Mouse (Mus musculus) CD4-positive, CD25-positive, alpha-beta regulatory T cell, adult 2 months (primary cell): Measurements from ENCODE around the gene A730049H05Rik.

ENCODE experiments used
- DNase-seq: peaks from one replicate; pipeline ENCODE4 v3.0.0-alpha.2; 2012; ENCODE audit warnings: low read depth, low spot score

A730049H05Rik gene

GRCm38 (mm10) chr6:92816311-92816751 lies at the start of gene A730049H05Rik:
Gene A730049H05Rik, plus strand, starts transcription at chr6:92816478.
- no peak for DNase-seq

GRCm38 (mm10) chr6:92776356-92776755 lies 39.9 kb upstream of the A730049H05Rik start:
- DNase-seq: peak; percentile 7

GRCm38 (mm10) chr6:92779140-92779934 lies 36.9 kb upstream of the A730049H05Rik start:
- DNase-seq: no peak

GRCm38 (mm10) chr6:92779935-92780205 lies 36.4 kb upstream of the A730049H05Rik start:
- DNase-seq: no peak

GRCm38 (mm10) chr6:92781446-92781845 lies 34.8 kb upstream of the A730049H05Rik start:
- DNase-seq: no peak

GRCm38 (mm10) chr6:92784782-92785181 lies 31.5 kb upstream of the A730049H05Rik start:
- peak; percentile 15 for DNase-seq

GRCm38 (mm10) chr6:92786701-92787375 lies 29.4 kb upstream of the A730049H05Rik start:
- DNase-seq: no peak

- peak; percentile 15 for DNase-seq
These were observed 28.9 kb upstream of the A730049H05Rik start for GRCm38 (mm10) chr6:92787376-92787712.

GRCm38 (mm10) chr6:92793804-92794203 lies 22.5 kb upstream of the A730049H05Rik start:
- no peak for DNase-seq

- DNase-seq: no peak
These were observed 14.8 kb upstream of the A730049H05Rik start for GRCm38 (mm10) chr6:92801462-92801861.

GRCm38 (mm10) chr6:92802421-92802820 lies 13.9 kb upstream of the A730049H05Rik start:
- DNase-seq: no peak

GRCm38 (mm10) chr6:92803213-92803612 lies 13.1 kb upstream of the A730049H05Rik start:
- no peak for DNase-seq

GRCm38 (mm10) chr6:92804254-92804971 lies 11.9 kb upstream of the A730049H05Rik start:
- no peak for DNase-seq

- no peak for DNase-seq
These were observed 6.5 kb upstream of the A730049H05Rik start for GRCm38 (mm10) chr6:92809818-92810217.

GRCm38 (mm10) chr6:92810628-92811027 lies 5.7 kb upstream of the A730049H05Rik start:
- no peak for DNase-seq

GRCm38 (mm10) chr6:92811566-92811965 lies 4.7 kb upstream of the A730049H05Rik start:
- no peak for DNase-seq

GRCm38 (mm10) chr6:92812702-92813370 lies 3.4 kb upstream of the A730049H05Rik start:
- DNase-seq: no peak

GRCm38 (mm10) chr6:92817661-92818060 lies 1.4 kb downstream of the A730049H05Rik start:
- DNase-seq: no peak

GRCm38 (mm10) chr6:92821606-92822005 lies 5.3 kb downstream of the A730049H05Rik start:
- DNase-seq: no peak

- DNase-seq: no peak
These were observed 5.7 kb downstream of the A730049H05Rik start for GRCm38 (mm10) chr6:92822006-92822405.

- no peak for DNase-seq
These were observed 7.7 kb downstream of the A730049H05Rik start for GRCm38 (mm10) chr6:92823991-92824390.

- no peak for DNase-seq
These were observed 10.3 kb downstream of the A730049H05Rik start for GRCm38 (mm10) chr6:92826561-92826960.
